Mouse (Mus musculus) heart, adult 8-10 months (tissue): ENCODE results near the gene 2310009B15Rik. TPM values are rescaled to one million over a fixed set of nuclear protein-coding genes. Genes with fewer than 3 reads are reported as not detected.
A peak's percentile ranks its signal among the peaks of the same experiment; 100 is the strongest.

ENCODE experiments used
- DNase-seq: peaks from one replicate; pipeline ENCODE4 v3.0.0; 2022; ENCODE audit warnings: low spot score
- total RNA-seq, 4 experiments: library from RNA; stranded (reverse); gene quantifications; 2 replicates each; pipeline ENCODE4 v1.2.4; 2022

2310009B15Rik gene
- 10 to 100 TPM in 3 of 4 experiments, 1 to 10 TPM in 1; 9.6 to 12.8 (median 10.9) TPM for total RNA-seq

DNA sequence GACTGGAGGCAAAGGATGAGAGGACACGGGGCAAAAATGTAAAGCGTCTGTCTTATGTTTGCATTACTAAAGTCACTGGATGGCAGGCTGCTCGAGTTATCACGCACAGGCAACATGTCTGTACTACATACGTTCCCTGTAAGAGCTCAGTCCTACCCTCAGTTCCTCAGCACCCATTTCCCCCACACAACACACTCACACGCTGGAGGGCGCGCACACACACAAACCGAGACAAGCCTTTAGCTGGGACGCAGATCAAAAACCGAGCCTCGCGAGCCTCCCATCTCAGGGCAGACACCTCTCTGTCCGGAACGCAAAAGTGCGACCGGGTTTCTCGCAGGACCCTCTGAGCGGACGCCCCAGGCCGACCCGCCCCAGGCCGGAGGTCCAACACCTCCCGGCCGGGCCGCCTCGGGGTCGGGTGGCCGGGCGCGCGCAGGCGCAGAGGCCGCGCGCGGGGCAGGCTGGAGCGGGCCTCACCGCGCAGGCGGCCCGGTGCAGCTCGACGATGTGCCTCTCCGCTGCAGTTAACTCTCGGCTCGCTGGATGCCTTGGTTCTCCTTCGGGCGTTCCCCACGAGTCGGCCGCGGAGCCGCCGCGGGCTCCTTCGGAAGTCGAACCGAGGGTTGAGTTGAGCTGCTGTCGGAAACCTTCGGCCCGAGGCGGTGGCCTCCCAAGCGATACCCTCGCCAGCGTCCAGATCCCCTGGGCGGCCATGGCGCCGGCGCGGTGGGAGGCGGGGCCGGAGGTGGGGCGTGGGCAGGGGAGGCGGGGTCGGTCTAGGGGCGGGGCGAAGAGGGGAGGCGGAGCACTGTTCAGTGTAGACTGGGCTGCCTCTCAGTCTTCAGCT, at the start of gene 2310009B15Rik:
TSS of gene 2310009B15Rik (minus strand) at position 752 of the 850 bp plus-strand sequence.
- peak; percentile 76 for DNase-seq

- no peak for DNase-seq
Measured at GRCm38 (mm10) chr1:138906256-138906655, 49.6 kb upstream of the 2310009B15Rik start.

GRCm38 (mm10) chr1:138905092-138905765, 48.6 kb upstream of the 2310009B15Rik start:
- no peak for DNase-seq

- DNase-seq = no peak
Measured at GRCm38 (mm10) chr1:138903894-138904293, 47.2 kb upstream of the 2310009B15Rik start.

DNA sequence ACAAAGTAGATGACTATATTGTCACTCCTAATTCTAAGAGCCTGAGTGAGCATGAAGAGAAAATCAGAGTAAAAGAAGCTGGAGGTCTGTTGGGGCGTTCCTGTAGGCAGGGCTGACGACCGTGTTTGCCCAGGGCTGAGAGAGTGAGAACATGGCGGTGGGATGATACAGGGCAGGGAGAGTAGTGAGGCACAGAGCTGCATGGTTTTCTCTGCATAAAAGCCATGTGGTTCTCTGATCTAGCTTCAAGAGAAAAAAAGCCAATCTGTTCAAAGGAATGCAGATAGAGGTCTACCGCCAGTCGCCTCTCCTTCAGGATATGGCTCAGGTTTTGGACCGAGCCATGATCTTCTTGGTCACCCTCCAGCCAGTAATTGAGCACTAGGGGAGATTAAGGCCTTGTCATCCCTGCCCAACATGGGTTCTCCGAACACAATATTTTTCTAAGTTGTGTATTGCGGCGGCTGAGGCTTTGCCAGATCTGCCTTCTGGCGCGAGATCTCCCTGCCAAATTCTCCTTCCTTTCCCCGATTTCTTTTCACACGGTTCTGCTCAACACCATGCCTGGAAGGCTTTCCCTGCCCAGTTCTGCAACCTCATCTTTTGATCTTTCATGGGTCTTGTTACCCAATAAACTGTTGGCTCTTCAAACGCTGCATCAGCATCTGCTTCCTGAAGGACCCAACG, 44.9 kb upstream of the 2310009B15Rik start:
- no peak for DNase-seq

- DNase-seq = no peak
Measured at GRCm38 (mm10) chr1:138896088-138896487, 39.4 kb upstream of the 2310009B15Rik start.

GRCm38 (mm10) chr1:138877470-138878254, 21.0 kb upstream of the 2310009B15Rik start:
- no peak for DNase-seq

- DNase-seq = no peak
Measured at GRCm38 (mm10) chr1:138876371-138877045, 19.9 kb upstream of the 2310009B15Rik start.

- no peak for DNase-seq
Measured at GRCm38 (mm10) chr1:138850823-138851222, 5.8 kb downstream of the 2310009B15Rik start.

GRCm38 (mm10) chr1:138850161-138850539, 6.5 kb downstream of the 2310009B15Rik start:
- no peak for DNase-seq

GRCm38 (mm10) chr1:138849531-138850160, 7.0 kb downstream of the 2310009B15Rik start:
- no peak for DNase-seq

DNA sequence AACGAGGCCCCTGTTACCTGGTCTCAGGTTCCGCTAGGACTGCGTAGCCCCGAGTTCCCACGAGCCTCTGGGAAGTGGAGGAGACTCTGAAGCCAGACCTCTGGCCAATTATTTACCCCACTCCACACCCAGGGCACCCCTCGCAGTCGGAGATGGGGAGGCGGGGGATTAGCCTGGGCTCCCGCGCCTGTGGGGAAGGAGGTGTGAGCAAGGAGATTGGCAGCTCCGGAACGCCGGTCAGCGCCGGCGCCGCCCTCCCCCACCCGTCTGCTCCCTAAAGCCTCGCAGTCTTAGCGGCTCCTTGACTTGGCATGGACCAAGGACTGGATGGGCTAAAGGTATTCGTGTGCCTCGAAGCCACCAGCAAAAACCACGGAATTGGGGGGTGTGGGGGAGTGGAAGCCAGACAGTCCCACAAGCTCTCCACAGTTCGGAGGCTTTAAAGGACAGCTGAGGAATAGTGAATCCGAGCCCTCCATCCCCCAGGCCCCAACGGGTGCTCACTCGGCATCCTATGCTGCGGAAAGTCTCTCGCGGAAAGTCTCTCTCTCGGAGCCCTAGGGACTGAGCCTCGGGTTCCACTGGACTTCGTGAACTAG, 8.0 kb downstream of the 2310009B15Rik start, which contains the start of gene Lhx9:
TSS of gene Lhx9 (minus strand) at position 67 of the 599 bp plus-strand sequence.
- DNase-seq = no peak

GRCm38 (mm10) chr1:138848026-138848425, 8.6 kb downstream of the 2310009B15Rik start:
- DNase-seq = no peak

DNA sequence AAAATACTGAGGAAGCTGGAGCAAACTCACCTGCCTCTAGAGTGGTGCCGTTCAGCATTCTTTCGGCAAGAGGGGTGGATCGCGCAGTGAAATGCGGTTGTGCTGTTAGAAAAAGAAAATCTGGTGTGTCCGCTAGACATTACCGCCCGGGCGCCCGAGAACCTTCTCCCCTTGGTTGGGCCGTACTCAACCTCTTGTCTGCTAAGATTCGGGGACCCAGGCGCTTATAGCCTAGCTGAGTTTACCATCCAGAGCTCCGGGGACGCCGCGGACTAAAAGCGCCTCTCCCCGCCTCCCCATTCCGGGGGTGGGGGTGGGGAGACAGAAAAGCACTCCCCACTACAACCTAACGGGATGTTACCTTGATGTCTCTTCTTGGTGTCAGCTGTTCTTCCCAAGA, 9.5 kb downstream of the 2310009B15Rik start:
- DNase-seq = no peak

- no peak for DNase-seq
Measured at GRCm38 (mm10) chr1:138846581-138846980, 10.1 kb downstream of the 2310009B15Rik start.

DNA sequence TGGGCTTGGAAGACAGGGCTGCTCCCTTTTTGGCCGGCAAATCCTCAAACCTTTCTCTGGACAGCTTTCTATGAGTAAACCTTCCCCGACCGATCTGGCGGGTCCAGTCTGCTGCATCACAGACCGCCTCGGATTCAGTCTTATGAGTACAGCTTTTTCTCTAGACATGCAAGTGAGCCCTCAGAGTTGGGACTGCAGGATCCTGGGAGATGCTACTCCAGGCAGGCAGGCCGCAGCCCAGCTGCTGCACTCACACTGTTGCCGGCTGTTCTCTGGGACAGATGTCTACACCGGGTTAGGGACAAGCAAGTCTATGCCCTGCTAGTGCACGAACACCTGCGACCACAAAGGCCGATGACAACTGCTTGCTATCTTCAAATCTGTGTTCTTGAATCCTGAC, 10.5 kb downstream of the 2310009B15Rik start:
- DNase-seq = no peak

DNA sequence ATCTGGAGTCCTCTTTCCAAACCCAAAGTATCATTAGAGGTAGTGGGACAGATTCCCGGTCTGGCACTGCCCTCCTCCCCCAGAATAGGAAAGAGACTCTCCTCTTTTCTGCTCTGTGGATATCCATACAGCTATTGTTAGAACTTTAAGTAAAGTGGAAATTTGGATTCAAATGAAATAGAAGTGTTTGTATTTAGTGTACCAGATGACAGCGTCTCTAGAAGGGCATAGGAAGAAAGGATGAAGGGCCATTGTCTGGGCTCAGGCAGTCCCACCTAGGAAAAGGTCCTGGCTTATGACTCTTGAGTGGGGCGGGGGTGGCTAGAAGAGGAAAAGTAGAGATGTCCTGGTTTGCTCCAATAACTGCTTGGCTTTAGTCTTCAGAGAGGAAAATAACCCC, 11.2 kb downstream of the 2310009B15Rik start:
- no peak for DNase-seq

DNA sequence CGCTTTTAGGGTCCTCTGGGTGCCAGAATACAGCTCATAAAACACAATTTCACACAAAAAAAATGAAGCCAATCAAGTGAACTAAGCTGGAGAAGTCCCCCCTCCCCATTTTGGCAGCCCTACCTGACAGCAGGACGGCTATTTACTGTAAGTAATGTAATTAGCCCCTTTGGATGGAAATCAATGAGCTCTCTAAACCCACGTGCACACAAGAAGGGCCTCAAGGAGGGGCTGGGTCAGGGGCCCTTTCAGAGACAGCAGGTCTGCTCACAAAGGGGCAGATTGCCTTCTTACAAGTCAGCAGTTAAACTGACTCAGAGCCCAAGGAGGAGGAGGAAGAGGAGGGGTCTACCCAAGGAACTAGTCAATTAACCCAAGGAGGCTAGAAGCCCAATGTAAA, 12.5 kb downstream of the 2310009B15Rik start:
- DNase-seq = no peak

- no peak for DNase-seq
Measured at GRCm38 (mm10) chr1:138843361-138844091, 13.1 kb downstream of the 2310009B15Rik start.
